Mouse (Mus musculus) T-cell, adult 2 months (primary cell): ENCODE results near the gene H2-Eb1.
A peak's percentile ranks its signal among the peaks of the same experiment; 100 is the strongest.

Source experiments
- DNase-seq: peaks from one replicate; pipeline ENCODE4 v3.0.0; 2022; ENCODE audit warnings: low spot score

The H2-Eb1 gene

DNA sequence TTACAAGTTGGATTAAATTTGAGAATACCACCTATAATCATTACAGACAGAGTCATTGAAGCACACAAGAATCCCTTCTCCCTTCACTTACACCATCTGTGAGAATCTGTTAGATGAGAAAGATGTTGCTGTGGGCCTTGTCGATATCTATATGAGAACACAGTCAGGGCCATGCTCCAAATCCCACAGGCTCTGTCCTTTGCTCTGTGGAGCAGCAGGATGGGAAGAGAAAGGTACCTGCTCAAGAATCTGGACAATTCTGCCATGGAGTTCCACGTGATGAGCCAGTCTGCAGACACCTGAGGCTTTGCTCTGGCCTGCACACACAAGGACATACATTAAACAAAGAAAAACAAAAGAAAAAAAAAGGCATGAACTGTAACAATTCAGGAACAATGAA lies 11.0 kb downstream of the H2-Eb1 start:
- no peak for DNase-seq

DNA sequence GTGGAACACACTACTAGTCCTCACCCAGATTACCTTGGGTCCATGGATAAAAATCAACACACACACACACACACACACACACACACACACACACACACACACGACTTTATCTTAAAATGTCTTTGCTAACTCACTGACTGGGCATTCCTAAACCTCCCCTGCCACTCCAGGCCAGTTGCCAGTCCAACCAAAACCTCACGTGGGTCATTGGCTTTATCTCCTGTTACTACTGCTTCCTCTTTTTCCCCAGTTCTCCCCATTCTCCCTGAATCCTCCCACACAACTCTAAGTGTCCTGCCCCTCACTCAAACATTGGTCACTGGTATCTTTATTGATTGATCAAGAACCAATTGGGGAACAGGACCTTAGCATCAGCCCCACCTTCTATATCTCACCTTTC lies 11.6 kb downstream of the H2-Eb1 start:
- DNase-seq = no peak

DNA sequence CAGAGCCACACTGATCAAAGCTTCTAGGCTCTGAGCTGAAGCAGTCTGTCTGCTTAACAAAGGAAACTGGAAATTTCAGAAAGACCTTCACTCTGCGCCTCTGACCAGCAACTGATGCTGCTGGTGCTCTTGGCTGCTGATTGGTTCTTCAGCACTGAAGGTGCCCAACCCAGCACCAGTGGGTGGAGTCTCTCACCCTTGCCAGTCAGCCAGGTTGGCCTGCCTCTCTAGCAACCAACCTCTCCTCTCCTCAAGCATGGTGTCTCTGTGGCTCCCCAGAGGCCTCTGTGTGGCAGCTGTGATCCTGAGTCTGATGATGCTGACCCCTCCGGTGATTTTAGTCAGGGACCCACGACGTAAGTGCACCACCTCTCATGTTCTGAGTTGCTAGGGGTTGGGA lies 19.8 kb downstream of the H2-Eb1 start, which contains the start of gene H2-Eb2:
H2-Eb2 (plus strand) TSS at position 230 of the 400 bp plus-strand sequence.
- DNase-seq = peak; percentile 38

DNA sequence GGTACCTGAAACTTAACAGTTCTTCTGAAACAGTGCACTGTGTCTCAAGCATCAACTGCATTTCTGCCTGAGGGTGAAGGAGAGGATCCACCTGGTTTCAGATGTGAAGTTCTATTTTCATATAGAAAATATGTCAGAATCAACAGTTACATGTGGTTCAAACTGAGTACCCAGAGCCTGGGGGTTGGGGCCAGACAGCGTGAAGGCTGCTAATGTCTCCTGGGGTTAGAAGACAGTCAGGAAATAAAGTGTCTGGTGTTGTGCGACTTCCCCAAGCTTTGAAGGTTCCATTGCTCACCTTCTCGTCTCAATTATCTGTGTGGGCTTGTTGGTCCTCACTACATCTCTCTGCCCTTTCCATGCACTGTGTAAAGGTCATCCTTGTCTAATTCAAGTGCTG lies 20.7 kb downstream of the H2-Eb1 start:
- no peak for DNase-seq

DNA sequence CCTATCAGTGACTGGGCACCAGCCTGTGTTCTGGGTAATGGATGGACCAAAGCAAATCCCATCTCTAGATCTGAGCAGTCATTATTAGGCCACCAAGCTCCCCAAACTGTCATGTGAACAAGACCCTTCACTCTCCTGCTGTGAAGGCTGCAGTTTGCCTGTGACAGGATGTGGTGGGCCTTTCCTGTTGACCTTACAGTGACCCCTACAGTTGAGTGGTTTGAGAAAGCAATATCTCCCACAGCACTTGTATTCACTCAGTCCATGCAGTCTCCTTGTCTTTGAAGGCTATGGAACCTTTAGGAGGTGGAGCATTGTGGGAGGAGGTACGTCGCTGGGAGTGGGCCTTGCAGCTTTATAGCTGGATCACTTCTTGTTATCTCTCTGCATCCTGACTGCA lies 24.1 kb downstream of the H2-Eb1 start:
- DNase-seq = peak; percentile 75

GRCm38 (mm10) chr17:34331200-34331599 lies 25.5 kb downstream of the H2-Eb1 start:
- no peak for DNase-seq

GRCm38 (mm10) chr17:34340619-34341402 lies 35.1 kb downstream of the H2-Eb1 start:
- DNase-seq = no peak

- DNase-seq = no peak
Measured at GRCm38 (mm10) chr17:34344882-34345281, 39.2 kb downstream of the H2-Eb1 start.

GRCm38 (mm10) chr17:34345486-34345885 lies 39.8 kb downstream of the H2-Eb1 start:
- DNase-seq = no peak

GRCm38 (mm10) chr17:34346041-34346440 lies 40.4 kb downstream of the H2-Eb1 start:
- DNase-seq = no peak

- DNase-seq = peak; percentile 75
Measured at GRCm38 (mm10) chr17:34347606-34348308, 42.1 kb downstream of the H2-Eb1 start.

- DNase-seq = peak; percentile 77
Measured at GRCm38 (mm10) chr17:34349429-34349828, 43.8 kb downstream of the H2-Eb1 start.

GRCm38 (mm10) chr17:34354539-34354938 lies 48.9 kb downstream of the H2-Eb1 start, which contains the start of gene Btnl2:
TSS of gene Btnl2 (plus strand) at chr17:34354822.
- no peak for DNase-seq

- DNase-seq = peak; percentile 54
Measured at GRCm38 (mm10) chr17:34354940-34355339, 49.3 kb downstream of the H2-Eb1 start.

- DNase-seq = no peak
Measured at GRCm38 (mm10) chr17:34362954-34363546, 57.4 kb downstream of the H2-Eb1 start.

DNA sequence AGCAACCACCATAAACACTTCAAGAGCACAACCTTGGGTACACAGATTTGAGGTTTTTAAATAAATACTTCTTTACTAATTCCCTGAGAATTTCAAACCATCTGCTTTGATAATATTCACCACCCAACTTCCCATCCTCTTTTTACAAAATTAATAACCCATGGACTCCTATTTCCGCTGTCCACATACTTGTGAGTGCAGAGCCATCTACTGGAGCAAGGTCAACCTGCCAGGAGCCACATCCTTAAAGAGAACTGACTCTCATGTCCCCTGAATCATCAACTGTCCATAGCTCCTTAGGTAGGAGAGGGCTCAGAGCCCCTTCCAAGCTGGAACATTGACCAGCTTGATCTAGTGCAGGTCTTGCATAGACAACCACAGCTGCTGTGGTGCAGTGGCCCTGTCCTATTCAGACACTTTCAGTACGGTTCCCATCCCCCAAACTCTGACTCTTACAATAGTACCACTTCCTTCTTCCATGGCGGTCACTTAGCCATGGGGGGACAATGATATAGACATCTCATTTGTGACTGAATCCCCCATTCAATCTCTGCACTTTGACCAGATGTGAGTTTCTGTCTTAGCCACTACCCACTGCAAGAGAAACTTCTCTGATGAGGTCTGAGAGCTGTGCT lies 58.1 kb downstream of the H2-Eb1 start:
- DNase-seq = no peak

GRCm38 (mm10) chr17:34365031-34365430 lies 59.4 kb downstream of the H2-Eb1 start:
- no peak for DNase-seq
